Mouse (Mus musculus) testis, postnatal 14 days (tissue): ENCODE data around the gene Cdc26.

Experiments used
- DNase-seq: peaks from one replicate; pipeline ENCODE4 v3.0.0; 2021; ENCODE audit warnings: low spot score

Gene Cdc26

GRCm38 (mm10) chr4:62361571-62361970 is 46.9 kb downstream of the Cdc26 start:
- DNase-seq = no peak

- DNase-seq = no peak
Observed at GRCm38 (mm10) chr4:62360805-62361455, 47.5 kb downstream of the Cdc26 start.

GRCm38 (mm10) chr4:62360088-62360804 is 48.2 kb downstream of the Cdc26 start, which contains the start of the genes Fkbp15 and Slc31a1:
Gene Fkbp15, minus strand, starts transcription at chr4:62360548.
Gene Slc31a1, plus strand, starts transcription at chr4:62360727.
- DNase-seq = peak; percentile 99

GRCm38 (mm10) chr4:62359256-62359775 is 49.1 kb downstream of the Cdc26 start:
- DNase-seq = no peak

GRCm38 (mm10) chr4:62357631-62358148 is 50.8 kb downstream of the Cdc26 start:
- no peak for DNase-seq

GRCm38 (mm10) chr4:62349371-62349770 is 59.1 kb downstream of the Cdc26 start:
- DNase-seq = no peak

GRCm38 (mm10) chr4:62348329-62348705 is 60.1 kb downstream of the Cdc26 start:
- DNase-seq = no peak

GRCm38 (mm10) chr4:62347605-62348328 is 60.7 kb downstream of the Cdc26 start:
- no peak for DNase-seq

GRCm38 (mm10) chr4:62345827-62346226 is 62.6 kb downstream of the Cdc26 start:
- DNase-seq = no peak

- DNase-seq = no peak
Observed at GRCm38 (mm10) chr4:62344000-62344399, 64.4 kb downstream of the Cdc26 start.

GRCm38 (mm10) chr4:62338536-62338935 is 69.9 kb downstream of the Cdc26 start:
- DNase-seq = no peak
